ENCODE assay signal across 8 mouse cellular contexts in genomic region chr2:32127653-32128535, GRCm38 (mm10). TPM values are rescaled to one million over a fixed set of nuclear protein-coding genes. Genes with fewer than 3 reads are reported as not detected.
DNase-seq lines count a peak whose midpoint lies in the region; ATAC-seq and TF ChIP-seq lines count a peak whose summit lies in the region.
"Had no signal": no experiment of that assay in that cellular context is flagged by ENCODE, and none has a peak within 500 bp of the region (broad histone marks: within the 10 kb centered on the region; RNA-seq: fewer than 3 reads in every experiment).

No protein-coding gene starts in this region.

- peaks cover 10% of the 10 kb centered on the region for H3K27me3 ChIP-seq in CH12.LX (replicated peaks)
- H3K27me3 ChIP-seq in hindbrain, embryonic 11.5 days (ENCODE audit: control insufficient read depth, insufficient read depth, low read length): no peaks in the 10 kb centered on the region

- dilution Hi-C loops in CH12.LX (cut with MboI; ENCODE audit: extremely low pct_ligation_motif_present, extremely low pct_unique_long_range_greater_than_20kb, low sequenced_read_pairs): no loop called here

- no peak overlapping the region for H3K27ac ChIP-seq in CH12.LX (ENCODE audit: insufficient read depth, low read depth)
- no peak overlapping the region for H3K27ac ChIP-seq in hindbrain, embryonic 11.5 days (ENCODE audit: low read depth, low read length)

- WGBS in hindbrain, embryonic 11.5 days: 29% methylated on average over 16 of the region's 16 CpGs

- H3K36me3 ChIP-seq in CH12.LX (replicated peaks in 1 of 2; ENCODE audit: control insufficient read depth in 1 of 2, insufficient read depth in 1 of 2, low read length in 1 of 2): no peaks in the 10 kb centered on the region
- no peaks in the 10 kb centered on the region for H3K36me3 ChIP-seq in hindbrain, embryonic 11.5 days (ENCODE audit: control insufficient read depth, insufficient read depth, low read length)

- intact Hi-C loops in heart, postnatal 14 days (cut with DNase I): no loop called here

- no peak overlapping the region for H3K4me2 ChIP-seq in CH12.LX (ENCODE audit: insufficient read depth, low read depth, poor library complexity, severe bottlenecking)
- H3K4me2 ChIP-seq in hindbrain, embryonic 11.5 days (replicated peaks; ENCODE audit: low read depth, low read length): no peak overlapping the region

- no peak overlapping the region for H3K4me3 ChIP-seq in CH12.LX (replicated peaks in 1 of 3; ENCODE audit: low read depth in 2 of 3, low read length in 2 of 3, poor library complexity in 1 of 3)
- H3K4me3 ChIP-seq in hindbrain, embryonic 11.5 days (ENCODE audit: low read depth, low read length): no peak overlapping the region
- H3K4me3 ChIP-seq: myocyte had no signal

- no peak overlapping the region for H3K9ac ChIP-seq in CH12.LX (ENCODE audit: insufficient read depth, low read depth)
- no peak overlapping the region for H3K9ac ChIP-seq in hindbrain, embryonic 11.5 days (ENCODE audit: low read depth, low read length)

- DNase-seq in CH12.LX (ENCODE audit: extremely low read depth): peak; percentile 51
- DNase-seq in MEL-GATA-1-ER (ENCODE audit: extremely low read depth, low read depth): peak; percentile 98
- DNase-seq in heart, postnatal 14 days: peak; percentile 27 to 44
- DNase-seq in frontal cortex, adult 2 months (ENCODE audit: extremely low spot score in 1 of 2, low spot score in 1 of 2): no peak
- no peak for DNase-seq in hindbrain, embryonic 11.5 days (ENCODE audit: low spot score)
- no peak for DNase-seq in layer of hippocampus, adult 9-10 months (ENCODE audit: low spot score)

- no peak for TF ChIP-seq CTCF in CH12.LX (conservative IDR thresholded peaks at IDR 0.05 in 1 of 2, IDR thresholded peaks at IDR 0.05 in 1 of 2; ENCODE audit: low read depth in 2 of 2, low read length in 2 of 2)

- H3K9me3 ChIP-seq in CH12.LX (replicated peaks; ENCODE audit: low read length): no peaks in the 10 kb centered on the region
- no peaks in the 10 kb centered on the region for H3K9me3 ChIP-seq in hindbrain, embryonic 11.5 days (ENCODE audit: control insufficient read depth, low read length)

- TF ChIP-seq POLR2A in CH12.LX (IDR thresholded peaks at IDR 0.05; ENCODE audit: low read depth, low read length): no peak

- H3K4me1 ChIP-seq in CH12.LX (ENCODE audit: control insufficient read depth in 1 of 2, insufficient read depth in 2 of 2): peaks cover 0 to 34% of the 10 kb centered on the region in 2 experiments; a peak in 3 of 4 replicates
- no peaks in the 10 kb centered on the region for H3K4me1 ChIP-seq in hindbrain, embryonic 11.5 days (replicated peaks; ENCODE audit: control insufficient read depth, insufficient read depth, low read length)

- peak; percentile 86 for ATAC-seq in megakaryocyte-erythroid progenitor cell, adult 5-6 weeks (replicated peaks; ENCODE audit: low FRiP score, low TSS enrichment, poor library complexity, severe bottlenecking)
- no peak for ATAC-seq in hindbrain, embryonic 11.5 days (ENCODE audit: low FRiP score)

- TF ChIP-seq EP300 in CH12.LX (IDR thresholded peaks at IDR 0.05; ENCODE audit: low read length): no peak

- no peaks in the 10 kb centered on the region for H3K79me2 ChIP-seq in CH12.LX (replicated peaks; ENCODE audit: control insufficient read depth, extremely low read depth, insufficient read depth, poor library complexity, severe bottlenecking)

- TF ChIP-seq RAD21 in CH12.LX (IDR thresholded peaks at IDR 0.05; ENCODE audit: low read depth, low read length): no peak

- in situ Hi-C loops in CH12.LX (cut with MboI; ENCODE audit: low pct_ligation_motif_present, low pct_unique_long_range_greater_than_20kb, low sequenced_read_pairs): loop anchor here (25.0 kb wide), 1 partner anchor 434 kb away; the partner anchor contains the start of genes Dpm2 and Pip5kl1

TF ChIP-seq in CH12.LX, 34 proteins besides CTCF, POLR2A, EP300 and RAD21:
- TF ChIP-seq MAFK (IDR thresholded peaks at IDR 0.05; ENCODE audit: insufficient replicate concordance, low read length): no peak
- TF ChIP-seq RCOR1 (conservative IDR thresholded peaks at IDR 0.05; ENCODE audit: low read depth, low read length): no peak
- no peak for TF ChIP-seq NELFE (IDR thresholded peaks at IDR 0.05; ENCODE audit: low read depth, low read length)
- TF ChIP-seq USF1 (IDR thresholded peaks at IDR 0.05; ENCODE audit: low read depth, low read length): 0 out of 2 replicates have a peak, but pooled peaks have one; percentile 7
- TF ChIP-seq UBTF (IDR thresholded peaks at IDR 0.05; ENCODE audit: low read depth, low read length): no peak
- TF ChIP-seq MEF2A (IDR thresholded peaks at IDR 0.05; ENCODE audit: borderline replicate concordance, low read depth, low read length): no peak
- TF ChIP-seq SMC3 (IDR thresholded peaks at IDR 0.05; ENCODE audit: low read depth, low read length): no peak
- no peak for TF ChIP-seq GABPA (IDR thresholded peaks at IDR 0.05; ENCODE audit: insufficient replicate concordance, low read depth, low read length)
- no peak for TF ChIP-seq POLR2AphosphoS2 (IDR thresholded peaks at IDR 0.05; ENCODE audit: low read depth, low read length)
TF ChIP-seq in CH12.LX: peak in this region for 1.

RNA-seq across cellular contexts. Expression of gene Prrc2b, which starts 23.0 kb away (rescaled TPM):
- total RNA-seq in CH12.LX (2012; rRNA removed) (34.3 and 42.2 TPM in 2 replicates), CH12.LX (2014; rRNA removed) (7.6 TPM in 2 replicates)
- polyA plus RNA-seq in CH12.LX (2012; ENCODE audit: insufficient read length, low read depth): 54.7 and 59.9 TPM in 2 replicates
- total RNA-seq in heart, postnatal 14 days (2021): 100 to 1,000 TPM in 1 of 2 experiments, 10 to 100 TPM in 1; 92.9 to 101 TPM
- 58.3 and 63.5 TPM in 2 replicates for total RNA-seq in megakaryocyte-erythroid progenitor cell, adult 5-6 weeks (2014; fragmentation: Nextera tagmentation)
- 13.9 and 20.1 TPM in 2 replicates for total RNA-seq in megakaryocyte-erythroid progenitor cell, adult 5-6 weeks (2017)
- polyA plus RNA-seq in frontal cortex, adult 2 months (2012; rRNA removed): 106 and 118 TPM in 2 replicates
- polyA plus RNA-seq in hindbrain, embryonic 11.5 days (2014; fragmentation: Nextera tagmentation; extraction: Ambion mirVana): 57.6 and 69.0 TPM in 2 replicates

RNA-seq across cellular contexts. Expression of gene Plpp7, which starts 32.6 kb away (rescaled TPM):
- total RNA-seq in CH12.LX (2012; rRNA removed) (0.13 and 0.25 TPM in 2 replicates), CH12.LX (2014; rRNA removed) (0.19 TPM in 1 of 2 replicates, not detected in the other)
- polyA plus RNA-seq in CH12.LX (2012; ENCODE audit: insufficient read length, low read depth): not detected in 2 replicates
- 10 to 100 TPM; 26.1 to 30.9 TPM for total RNA-seq in heart, postnatal 14 days (2021)
- 1.4 and 2.5 TPM in 2 replicates for total RNA-seq in megakaryocyte-erythroid progenitor cell, adult 5-6 weeks (2014; fragmentation: Nextera tagmentation)
- total RNA-seq in megakaryocyte-erythroid progenitor cell, adult 5-6 weeks (2017): 0.65 TPM in 1 of 2 replicates, not detected in the other
- 31.8 and 34.6 TPM in 2 replicates for polyA plus RNA-seq in frontal cortex, adult 2 months (2012; rRNA removed)
- 5.5 and 7.5 TPM in 2 replicates for polyA plus RNA-seq in hindbrain, embryonic 11.5 days (2014; fragmentation: Nextera tagmentation; extraction: Ambion mirVana)

RNA-seq across cellular contexts. Expression of gene Fam78a, which starts 43.2 kb away (rescaled TPM):
- total RNA-seq in CH12.LX (2012; rRNA removed) (0.21 and 0.47 TPM in 2 replicates), CH12.LX (2014; rRNA removed) (0.07 and 0.21 TPM in 2 replicates)
- 0.07 TPM in 1 of 2 replicates, not detected in the other for polyA plus RNA-seq in CH12.LX (2012; ENCODE audit: insufficient read length, low read depth)
- total RNA-seq in heart, postnatal 14 days (2021): 10 to 100 TPM; 22.8 to 23.9 TPM
- 24.9 and 30.2 TPM in 2 replicates for total RNA-seq in megakaryocyte-erythroid progenitor cell, adult 5-6 weeks (2014; fragmentation: Nextera tagmentation)
- total RNA-seq in megakaryocyte-erythroid progenitor cell, adult 5-6 weeks (2017): 17.4 and 23.4 TPM in 2 replicates
- polyA plus RNA-seq in frontal cortex, adult 2 months (2012; rRNA removed): 3.2 and 3.7 TPM in 2 replicates
- 0.91 and 1.3 TPM in 2 replicates for polyA plus RNA-seq in hindbrain, embryonic 11.5 days (2014; fragmentation: Nextera tagmentation; extraction: Ambion mirVana)

Comparison
In these comparisons a context has a peak if more than half of its experiments do, and no peak if none do; other contexts are left out.
1. DNase-seq: peak in CH12.LX (single experiment), MEL-GATA-1-ER (single experiment) and heart, postnatal 14 days (2 of 2); none in frontal cortex, adult 2 months (0 of 2), hindbrain, embryonic 11.5 days (single experiment) and layer of hippocampus, adult 9-10 months (single experiment).
2. RNA of gene Plpp7, which starts 32.6 kb away (total RNA-seq): 26.1 to 30.9 TPM in heart, postnatal 14 days; 0.65 to 2.5 TPM in megakaryocyte-erythroid progenitor cell, adult 5-6 weeks and 0.13 to 0.25 TPM in CH12.LX; every median in the first group is over 4 times any median in the second.
3. RNA of gene Fam78a, which starts 43.2 kb away (total RNA-seq): 17.4 to 30.2 TPM in megakaryocyte-erythroid progenitor cell, adult 5-6 weeks and 22.8 to 23.9 TPM in heart, postnatal 14 days; 0.07 to 0.47 TPM in CH12.LX; every median in the first group is over 10 times any median in the second.